Mouse (Mus musculus) MEL (cell line): ENCODE measurements around the gene Cox6b2. TPM values are rescaled to one million over a fixed set of nuclear protein-coding genes. Genes with fewer than 3 reads are reported as not detected.

Source experiments
- DNase-seq: peaks from one replicate; pipeline ENCODE4 v3.0.0; 2011; ENCODE audit warnings: low read depth, low spot score
- H3K27ac ChIP-seq: 2 replicates; pipeline ENCODE4 v1.5.1; 2012; ENCODE audit warnings: low read depth, mild to moderate bottlenecking, control low read depth, low read length, moderate library complexity; ENCODE audit not compliant: control insufficient read depth
- H3K27me3 ChIP-seq, 2 experiments: fragments of 150-350 bp in 1 of 2; sonication (generic) in 1 of 2; 2 replicates each; pipeline ENCODE4 v1.6.1; 2012; ENCODE audit warnings: low read length in 2 of 2, mild to moderate bottlenecking in 2 of 2, improper control_type of control experiment in 1 of 2, moderate library complexity in 1 of 2; ENCODE audit not compliant: insufficient read depth in 2 of 2, control insufficient read depth in 1 of 2
- H3K36me3 ChIP-seq, 2 experiments: 2 replicates each; pipeline ENCODE4 v1.6.1; 2012 to 2014; ENCODE audit warnings: low read length in 2 of 2, improper control_type of control experiment in 1 of 2, inconsistent platforms in 1 of 2, mild to moderate bottlenecking in 1 of 2; ENCODE audit not compliant: insufficient read depth in 2 of 2, control insufficient read depth in 1 of 2
- H3K4me1 ChIP-seq, 2 experiments: fragments of 150-350 bp in 1 of 2; sonication (generic) in 1 of 2; 2 replicates each; pipeline ENCODE4 v1.6.1; 2012; ENCODE audit warnings: low read length in 2 of 2, improper control_type of control experiment in 1 of 2, mild to moderate bottlenecking in 1 of 2; ENCODE audit not compliant: insufficient read depth in 2 of 2, control insufficient read depth in 1 of 2
- H3K4me3 ChIP-seq, 2 experiments: fragments of 150-350 bp in 1 of 2; sonication (generic) in 1 of 2; 2 replicates each; pipeline ENCODE4 v1.5.1; 2012; ENCODE audit warnings: low read depth in 2 of 2, low read length in 2 of 2, mild to moderate bottlenecking in 2 of 2, moderate library complexity in 2 of 2, control low read depth in 1 of 2, improper control_type of control experiment in 1 of 2; ENCODE audit not compliant: control insufficient read depth in 1 of 2, insufficient read depth in 1 of 2
- H3K79me2 ChIP-seq: 2 replicates; pipeline ENCODE4 v1.6.1; 2012; ENCODE audit warnings: mild to moderate bottlenecking, low read length, moderate library complexity; ENCODE audit not compliant: control insufficient read depth, poor library complexity, insufficient read depth
- H3K9ac ChIP-seq: 2 replicates; pipeline ENCODE4 v1.6.1; 2012; ENCODE audit warnings: low read depth, mild to moderate bottlenecking, control low read depth, low read length, moderate library complexity; ENCODE audit not compliant: control insufficient read depth, poor library complexity, severe bottlenecking
- H3K9me3 ChIP-seq: fragments of 150-350 bp; sonication (generic); replicated peaks from 2 replicates; pipeline ENCODE4 v1.6.1; 2012; ENCODE audit warnings: mild to moderate bottlenecking, low read length, improper control_type of control experiment, moderate library complexity; ENCODE audit not compliant: insufficient read depth
- CHD1 ChIP-seq: IDR thresholded peaks from 2 replicates; pipeline ENCODE4 v1.6.1; 2012; ENCODE audit warnings: low read depth, mild to moderate bottlenecking, inconsistent platforms, low read length, improper control_type of control experiment
- CHD2 ChIP-seq: IDR thresholded peaks from 2 replicates; pipeline ENCODE4 v1.6.1; 2011; ENCODE audit warnings: low read length, improper control_type of control experiment
- CTCF ChIP-seq, 3 experiments: IDR thresholded peaks in 2 of 3; conservative IDR thresholded peaks in 1 of 3; 2 replicates each; pipeline ENCODE4 v1.5.1; 2011 to 2012; ENCODE audit warnings: low read length in 3 of 3, low read depth in 2 of 3, mild to moderate bottlenecking in 2 of 3, improper control_type of control experiment in 1 of 3, inconsistent platforms in 1 of 3, mixed read lengths in 1 of 3, moderate library complexity in 1 of 3; ENCODE audit not compliant: control insufficient read depth in 1 of 3, insufficient read depth in 1 of 3, poor library complexity in 1 of 3, severe bottlenecking in 1 of 3
- E2F4 ChIP-seq: IDR thresholded peaks from 2 replicates; pipeline ENCODE4 v1.6.1; 2011; ENCODE audit warnings: low read depth, low read length, improper control_type of control experiment, borderline replicate concordance
- ELF1 ChIP-seq: IDR thresholded peaks from 2 replicates; pipeline ENCODE4 v1.6.1; 2014; ENCODE audit warnings: low read depth, mild to moderate bottlenecking, inconsistent platforms, low read length, improper control_type of control experiment, moderate library complexity
- EP300 ChIP-seq, 2 experiments: IDR thresholded peaks; 2 replicates each; pipeline ENCODE4 v1.6.1; 2011; ENCODE audit warnings: improper control_type of control experiment in 2 of 2, low read length in 2 of 2, low read depth in 1 of 2, mild to moderate bottlenecking in 1 of 2
- ETS1 ChIP-seq: IDR thresholded peaks from 2 replicates; pipeline ENCODE4 v1.6.1; 2012; ENCODE audit warnings: low read depth, mild to moderate bottlenecking, inconsistent platforms, low read length, improper control_type of control experiment, moderate library complexity
- GABPA ChIP-seq: IDR thresholded peaks from 2 replicates; pipeline ENCODE4 v1.6.1; 2012; ENCODE audit warnings: low read depth, mild to moderate bottlenecking, inconsistent platforms, low read length, improper control_type of control experiment, moderate library complexity
- GATA1 ChIP-seq: IDR thresholded peaks from 2 replicates; pipeline ENCODE4 v1.6.1; 2011; ENCODE audit warnings: low read depth, low read length, improper control_type of control experiment
- HCFC1 ChIP-seq: IDR thresholded peaks from 2 replicates; pipeline ENCODE4 v1.6.1; 2012; ENCODE audit warnings: low read depth, mild to moderate bottlenecking, inconsistent platforms, low read length, improper control_type of control experiment, moderate library complexity
- JUND ChIP-seq: IDR thresholded peaks from 2 replicates; pipeline ENCODE4 v1.6.1; 2011; ENCODE audit warnings: low read depth, mild to moderate bottlenecking, improper control_type of control experiment, low read length
- KAT2A ChIP-seq: conservative IDR thresholded peaks from 2 replicates; pipeline ENCODE4 v1.6.1; 2012; ENCODE audit warnings: low read depth, low read length, improper control_type of control experiment, inconsistent platforms
- MAFK ChIP-seq: IDR thresholded peaks from 2 replicates; pipeline ENCODE4 v1.6.1; 2011; ENCODE audit warnings: low read depth, mild to moderate bottlenecking, low read length, improper control_type of control experiment, borderline replicate concordance
- MAX ChIP-seq: IDR thresholded peaks from 2 replicates; pipeline ENCODE4 v1.6.1; 2011; ENCODE audit warnings: low read length, improper control_type of control experiment
- MAZ ChIP-seq: IDR thresholded peaks from 2 replicates; pipeline ENCODE4 v1.6.1; 2012; ENCODE audit warnings: low read depth, mild to moderate bottlenecking, inconsistent platforms, low read length, improper control_type of control experiment
- MEF2A ChIP-seq: IDR thresholded peaks from 2 replicates; pipeline ENCODE4 v1.6.1; 2014; ENCODE audit warnings: low read depth, mild to moderate bottlenecking, inconsistent platforms, low read length, improper control_type of control experiment; ENCODE audit not compliant: poor library complexity, insufficient replicate concordance, severe bottlenecking; ENCODE audit errors: extremely low read depth
- MXI1 ChIP-seq: IDR thresholded peaks from 2 replicates; pipeline ENCODE4 v1.6.1; 2011; ENCODE audit warnings: mild to moderate bottlenecking, low read depth, low read length, improper control_type of control experiment
- MYB ChIP-seq: IDR thresholded peaks from 2 replicates; pipeline ENCODE4 v1.6.1; 2011; ENCODE audit warnings: mild to moderate bottlenecking, low read depth, low read length, improper control_type of control experiment
- MYC ChIP-seq: IDR thresholded peaks from 2 replicates; pipeline ENCODE4 v1.6.1; 2011; ENCODE audit warnings: low read depth, mild to moderate bottlenecking, low read length, improper control_type of control experiment, moderate library complexity
- NELFE ChIP-seq: IDR thresholded peaks from 2 replicates; pipeline ENCODE4 v1.6.1; 2011; ENCODE audit warnings: low read depth, low read length, improper control_type of control experiment
- NRF1 ChIP-seq: IDR thresholded peaks from 2 replicates; pipeline ENCODE4 v1.6.1; 2014; ENCODE audit warnings: low read depth, mild to moderate bottlenecking, inconsistent platforms, low read length, improper control_type of control experiment, moderate library complexity; ENCODE audit not compliant: poor library complexity, insufficient read depth, severe bottlenecking
- POLR2A ChIP-seq, 2 experiments: IDR thresholded peaks; 2 replicates each; pipeline ENCODE4 v1.6.1; 2011 to 2012; ENCODE audit warnings: low read length in 2 of 2, mild to moderate bottlenecking in 2 of 2, control low read depth in 1 of 2, improper control_type of control experiment in 1 of 2, low read depth in 1 of 2, moderate library complexity in 1 of 2; ENCODE audit not compliant: control insufficient read depth in 1 of 2, insufficient read depth in 1 of 2, poor library complexity in 1 of 2
- POLR2AphosphoS5 ChIP-seq: IDR thresholded peaks from 2 replicates; pipeline ENCODE4 v1.6.1; 2012; ENCODE audit warnings: low read depth, borderline replicate concordance, mild to moderate bottlenecking, inconsistent platforms, low read length, moderate library complexity, mixed read lengths
- RAD21 ChIP-seq: IDR thresholded peaks from 2 replicates; pipeline ENCODE4 v1.6.1; 2011; ENCODE audit warnings: mild to moderate bottlenecking, low read depth, low read length, improper control_type of control experiment
- RCOR1 ChIP-seq: IDR thresholded peaks from 2 replicates; pipeline ENCODE4 v1.6.1; 2012; ENCODE audit warnings: low read depth, mild to moderate bottlenecking, inconsistent platforms, low read length, improper control_type of control experiment
- SIN3A ChIP-seq: IDR thresholded peaks from 2 replicates; pipeline ENCODE4 v1.6.1; 2012; ENCODE audit warnings: low read length, improper control_type of control experiment, inconsistent platforms
- SMC3 ChIP-seq: IDR thresholded peaks from 2 replicates; pipeline ENCODE4 v1.6.1; 2011; ENCODE audit warnings: low read depth, low read length, improper control_type of control experiment
- TAL1 ChIP-seq: IDR thresholded peaks from 2 replicates; pipeline ENCODE4 v1.6.1; 2012; ENCODE audit warnings: mild to moderate bottlenecking, inconsistent platforms, low read length, moderate library complexity, mixed read lengths
- TBP ChIP-seq: IDR thresholded peaks from 2 replicates; pipeline ENCODE4 v1.8.0; 2011; ENCODE audit warnings: low read depth, low read length, improper control_type of control experiment
- TCF12 ChIP-seq: IDR thresholded peaks from 2 replicates; pipeline ENCODE4 v1.6.1; 2014; ENCODE audit warnings: low read depth, mild to moderate bottlenecking, inconsistent platforms, low read length, improper control_type of control experiment, moderate library complexity
- UBTF ChIP-seq: IDR thresholded peaks from 2 replicates; pipeline ENCODE4 v1.6.1; 2012; ENCODE audit warnings: low read depth, mild to moderate bottlenecking, inconsistent platforms, low read length, improper control_type of control experiment, moderate library complexity, borderline replicate concordance; ENCODE audit not compliant: insufficient read depth
- USF2 ChIP-seq, 2 experiments: IDR thresholded peaks; 2 replicates each; pipeline ENCODE4 v1.6.1; 2011 to 2012; ENCODE audit warnings: improper control_type of control experiment in 2 of 2, low read length in 2 of 2, borderline replicate concordance in 1 of 2, inconsistent platforms in 1 of 2, low read depth in 1 of 2, mild to moderate bottlenecking in 1 of 2; ENCODE audit not compliant: insufficient read depth in 1 of 2
- ZC3H11A ChIP-seq: IDR thresholded peaks from 2 replicates; pipeline ENCODE4 v1.6.1; 2012; ENCODE audit warnings: low read depth, mild to moderate bottlenecking, inconsistent platforms, low read length, improper control_type of control experiment
- ZKSCAN1 ChIP-seq: IDR thresholded peaks from 2 replicates; pipeline ENCODE4 v1.6.1; 2012; ENCODE audit warnings: low read depth, mild to moderate bottlenecking, inconsistent platforms, low read length, improper control_type of control experiment, moderate library complexity
- ZMIZ1 ChIP-seq: IDR thresholded peaks from 2 replicates; pipeline ENCODE4 v1.6.1; 2012; ENCODE audit warnings: low read depth, mild to moderate bottlenecking, inconsistent platforms, low read length, improper control_type of control experiment, moderate library complexity
- ZNF384 ChIP-seq: IDR thresholded peaks from 2 replicates; pipeline ENCODE4 v1.6.1; 2012; ENCODE audit warnings: low read depth, mild to moderate bottlenecking, inconsistent platforms, low read length, improper control_type of control experiment
- polyA plus RNA-seq, 2 experiments: library from polyadenylated mRNA; stranded (reverse) in 1 of 2; unstranded in 1 of 2; fragments of >175 nt in 1 of 2; fragments of >200 nt in 1 of 2; gene quantifications; 2 replicates each; pipeline versions ENCODE4 v1.2.1 to v1.2.4; 2012; ENCODE audit warnings: low replicate concordance in 2 of 2, low read depth in 1 of 2; ENCODE audit not compliant: insufficient read length in 2 of 2, insufficient read depth in 1 of 2, missing spikeins in 1 of 2
- total RNA-seq: library from RNA; depleted of rRNA; stranded (reverse); fragments of 300-350 nt; gene quantifications from 2 replicates; pipeline ENCODE4 v1.2.3, GENCODE M21; 2012; rRNA removed

Gene Cox6b2
- total RNA-seq (4.6 and 8.7 TPM in 2 replicates), polyA plus RNA-seq (10 to 100 TPM in 1 of 2 experiments, not detected in 1; 36.3 TPM)

DNA sequence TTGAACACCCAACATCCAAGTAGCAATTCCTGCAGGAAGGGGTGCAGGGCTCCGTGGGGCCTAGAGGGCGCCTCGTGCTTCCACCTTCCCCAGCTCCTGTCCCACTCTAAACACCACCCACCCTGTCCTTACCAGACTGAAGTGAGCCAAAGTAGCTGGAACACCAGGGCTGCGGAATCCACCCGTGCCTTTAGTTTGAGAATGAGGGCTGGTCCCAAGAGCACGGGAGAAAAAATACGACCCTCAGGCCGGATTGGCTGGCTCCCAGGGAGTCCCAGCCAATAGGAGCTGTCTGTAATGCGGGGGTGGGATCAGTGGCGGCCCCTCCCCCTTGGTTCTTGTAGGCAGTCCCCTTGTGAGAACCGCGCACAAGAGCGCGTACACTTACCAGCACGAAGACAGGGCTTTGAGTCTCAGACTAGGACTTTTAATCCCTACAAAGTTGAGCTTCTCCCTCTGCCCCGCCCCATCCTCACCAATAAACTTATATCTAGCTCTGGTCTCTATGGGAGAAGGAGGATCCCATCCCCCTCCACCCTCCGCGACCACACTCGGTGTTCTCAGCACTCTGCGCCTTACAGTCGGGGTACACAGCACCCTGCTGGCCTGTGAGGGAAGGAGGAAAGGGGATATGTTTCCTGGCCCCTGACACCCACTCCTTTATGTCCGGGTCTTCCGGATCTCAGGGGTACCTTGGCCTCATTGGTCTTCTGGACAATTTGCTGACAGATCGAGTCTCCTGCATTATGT, at the start of gene Cox6b2:
TSS of gene Cox6b2 (minus strand) at position 274 of the 750 bp plus-strand sequence.
- no peaks in the 10 kb centered on the region; the same call in 1 of the 2 replicates for H3K79me2 ChIP-seq
- peak within 1 kb of the TSS; percentile 65 for H3K9ac ChIP-seq
- no peaks in the 10 kb centered on the region for H3K9me3 ChIP-seq
- no peaks in the 10 kb centered on the region for H3K36me3 ChIP-seq
- peak within 1 kb of the TSS; percentile 33 for H3K27ac ChIP-seq
- no peaks in the 10 kb centered on the region; a peak in 1 of 4 replicates for H3K27me3 ChIP-seq
- DNase-seq: peak; percentile 98
- peaks cover 0 to 8% of the 10 kb centered on the region in 2 experiments; a peak in 3 of 4 replicates for H3K4me1 ChIP-seq
- peak within 1 kb of the TSS; percentile 60 to 94 for H3K4me3 ChIP-seq
- TF ChIP-seq MAFK (no peak), SIN3A (peak; percentile 82), POLR2AphosphoS5 (no peak), POLR2A (IDR thresholded peaks at IDR 0.05; ENCODE audit: control insufficient read depth in 1 of 2, insufficient read depth in 1 of 2, low read depth in 1 of 2, low read length in 2 of 2, poor library complexity in 1 of 2) (peak; percentile 62 to 92; a peak in 3 of 4 replicates), E2F4 (no peak), NELFE (peak; percentile 74), SMC3 (no peak), MAX (peak; percentile 78), EP300 (IDR thresholded peaks at IDR 0.05; ENCODE audit: low read depth in 1 of 2, low read length in 2 of 2) (no peak), MEF2A (no peak), JUND (no peak), KAT2A (no peak; the same call in 1 of the 2 replicates), TCF12 (no peak), MYC (no peak), MYB (no peak), CHD2 (no peak), ZC3H11A (no peak), TAL1 (no peak), MXI1 (peak; percentile 41; the same call in 1 of the 2 replicates), GATA1 (no peak), CTCF (IDR thresholded peaks at IDR 0.05 in 2 of 3, conservative IDR thresholded peaks at IDR 0.05 in 1 of 3; ENCODE audit: control insufficient read depth in 1 of 3, insufficient read depth in 1 of 3, low read depth in 2 of 3, low read length in 3 of 3, poor library complexity in 1 of 3, severe bottlenecking in 1 of 3) (no peak), CHD1 (no peak), HCFC1 (peak; percentile 20; the same call in 1 of the 2 replicates), USF2 (IDR thresholded peaks at IDR 0.05; ENCODE audit: borderline replicate concordance in 1 of 2, insufficient read depth in 1 of 2, low read depth in 1 of 2, low read length in 2 of 2) (no peak), TBP (peak; percentile 80), GABPA (no peak), UBTF (no peak), NRF1 (no peak), ELF1 (no peak), RAD21 (no peak), ZMIZ1 (peak; percentile 90), ETS1 (no peak), ZNF384 (no peak), ZKSCAN1 (no peak), RCOR1 (no peak), MAZ (no peak)
